Mouse (Mus musculus) lung, adult 10 weeks (tissue): ENCODE data around the gene Zfp184. TPM values are rescaled to one million over a fixed set of nuclear protein-coding genes. Genes with fewer than 3 reads are reported as not detected.

ENCODE experiments used
- polyA plus RNA-seq: library from polyadenylated mRNA; stranded (reverse); fragments of 350-450 nt; fragmentation: Illumina TruSeq; extraction: RNeasy Lipid Tissue Mini Kit (QIAGEN cat#74804); gene quantifications from one replicate; pipeline ENCODE4 v1.2.3, GENCODE M21; 2014; ENCODE audit warnings: low read depth, low replicate concordance; ENCODE audit not compliant: insufficient read depth

Gene Zfp184
- polyA plus RNA-seq: 1.2 TPM

GRCm38 (mm10) chr13:21944926-21945740 is at the start of gene Zfp184:
TSS of gene Zfp184 (plus strand) at chr13:21945094.

DNA sequence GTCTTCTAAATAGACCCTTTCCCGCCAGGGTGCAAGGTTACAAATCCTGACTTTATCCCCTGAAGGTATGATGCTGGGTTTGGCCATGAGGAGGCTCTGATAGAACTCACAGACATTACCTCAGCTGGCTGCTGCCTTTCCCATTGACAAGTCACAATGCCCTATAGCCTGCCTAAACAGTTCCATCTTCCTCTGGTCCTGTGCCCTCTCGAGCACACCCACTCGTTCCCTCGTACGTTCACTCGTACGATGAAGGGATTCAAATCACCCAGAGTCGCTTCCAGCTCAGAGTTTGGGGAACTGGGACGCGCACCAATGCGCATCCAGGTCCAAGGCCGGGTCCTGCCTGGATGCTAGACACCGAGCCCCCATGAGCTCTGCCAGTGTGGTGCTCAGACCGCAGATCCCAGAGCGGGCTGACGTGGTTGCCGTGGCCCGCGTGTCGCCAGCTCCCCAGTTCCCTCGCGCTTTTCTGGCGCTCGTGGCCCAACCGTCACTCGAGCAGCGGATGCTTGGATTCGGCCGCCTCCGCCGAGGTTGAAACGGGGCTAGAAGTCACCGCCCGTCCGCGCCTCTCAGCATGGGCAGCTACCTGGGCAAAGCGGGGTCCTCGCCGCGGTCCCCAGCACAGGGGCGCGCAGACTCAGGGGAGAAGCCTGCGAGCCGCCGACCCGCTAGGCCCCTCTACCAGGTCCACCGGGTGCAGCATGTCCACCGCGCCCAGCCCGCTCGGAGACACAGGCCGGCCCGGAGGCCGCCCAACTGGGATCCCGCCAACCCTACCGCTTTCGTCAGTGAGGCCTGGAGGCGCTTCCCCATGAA is 36.3 kb downstream of the Zfp184 start, which contains the start of gene Pom121l2:
TSS of gene Pom121l2 (plus strand) at position 214 of the 822 bp plus-strand sequence.

GRCm38 (mm10) chr13:22009642-22010041 is 64.7 kb downstream of the Zfp184 start, which contains the start of gene Prss16:
TSS of gene Prss16 (minus strand) at chr13:22009742.

Other genes starting within 250 kb of the Zfp184 start
- not detected for gene Olfr1359, start 247.0 kb upstream of the Zfp184 start, polyA plus RNA-seq
- gene Hist1h2bl, start 229.0 kb upstream of the Zfp184 start, polyA plus RNA-seq: not detected
- gene Hist1h2ai, start 228.7 kb upstream of the Zfp184 start, polyA plus RNA-seq: not detected
- not detected for gene Hist1h3h, start 227.4 kb upstream of the Zfp184 start, polyA plus RNA-seq
- gene Hist1h2bm, start 223.1 kb upstream of the Zfp184 start, polyA plus RNA-seq: not detected
- gene Hist1h4j, start 210.0 kb upstream of the Zfp184 start, polyA plus RNA-seq: not detected
- gene Hist1h4k, start 194.6 kb upstream of the Zfp184 start, polyA plus RNA-seq: not detected
- not detected for gene Hist1h2ak, start 191.3 kb upstream of the Zfp184 start, polyA plus RNA-seq
- gene Hist1h2bn, start 191.0 kb upstream of the Zfp184 start, polyA plus RNA-seq: not detected
- gene Hist1h1b, start 164.5 kb upstream of the Zfp184 start, polyA plus RNA-seq: not detected
- not detected for gene Hist1h3i, start 161.7 kb upstream of the Zfp184 start, polyA plus RNA-seq
- gene Hist1h2an, start 157.9 kb upstream of the Zfp184 start, polyA plus RNA-seq: not detected
- not detected for gene Hist1h2bp, start 157.6 kb upstream of the Zfp184 start, polyA plus RNA-seq
- gene Hist1h2bq, start 134.9 kb upstream of the Zfp184 start, polyA plus RNA-seq: 0.42 TPM
- gene Hist1h2ao, start 134.6 kb upstream of the Zfp184 start, polyA plus RNA-seq: not detected
- gene Hist1h4m, start 133.3 kb upstream of the Zfp184 start, polyA plus RNA-seq: 1.4 TPM
- 1.0 TPM for gene Hist1h4n, start 112.9 kb upstream of the Zfp184 start, polyA plus RNA-seq
- gene Hist1h2ap, start 111.6 kb upstream of the Zfp184 start, polyA plus RNA-seq: not detected
- not detected for gene Hist1h2br, start 111.4 kb upstream of the Zfp184 start, polyA plus RNA-seq
- not detected for gene Pom121l2, start 36.1 kb downstream of the Zfp184 start, polyA plus RNA-seq
- gene Prss16, start 64.6 kb downstream of the Zfp184 start, polyA plus RNA-seq: not detected
- gene Hist1h2ah, start 90.5 kb downstream of the Zfp184 start, polyA plus RNA-seq: not detected
- gene Hist1h2bk, start 90.8 kb downstream of the Zfp184 start, polyA plus RNA-seq: not detected
- gene Hist1h4i, start 96.3 kb downstream of the Zfp184 start, polyA plus RNA-seq: 3.2 TPM
- not detected for gene Hist1h2ag, start 97.8 kb downstream of the Zfp184 start, polyA plus RNA-seq
- gene Hist1h2bj, start 98.1 kb downstream of the Zfp184 start, polyA plus RNA-seq: not detected
- not detected for gene Vmn1r188, start 139.3 kb downstream of the Zfp184 start, polyA plus RNA-seq
- not detected for gene Vmn1r189, start 160.7 kb downstream of the Zfp184 start, polyA plus RNA-seq
- gene Vmn1r191, start 238.9 kb downstream of the Zfp184 start, polyA plus RNA-seq: not detected
- gene Vmn1r192, start 246.0 kb downstream of the Zfp184 start, polyA plus RNA-seq: not detected